Mouse (Mus musculus) mature B cell (primary cell): Measurements from ENCODE around the gene Tmem151a.

Source experiments
- in situ Hi-C: fragments of 300-500 bp; cut with MboI; formaldehyde crosslinking; loops from 2 replicates; pipeline ENCODE4 v1.14.3; 2019

Gene Tmem151a

DNA sequence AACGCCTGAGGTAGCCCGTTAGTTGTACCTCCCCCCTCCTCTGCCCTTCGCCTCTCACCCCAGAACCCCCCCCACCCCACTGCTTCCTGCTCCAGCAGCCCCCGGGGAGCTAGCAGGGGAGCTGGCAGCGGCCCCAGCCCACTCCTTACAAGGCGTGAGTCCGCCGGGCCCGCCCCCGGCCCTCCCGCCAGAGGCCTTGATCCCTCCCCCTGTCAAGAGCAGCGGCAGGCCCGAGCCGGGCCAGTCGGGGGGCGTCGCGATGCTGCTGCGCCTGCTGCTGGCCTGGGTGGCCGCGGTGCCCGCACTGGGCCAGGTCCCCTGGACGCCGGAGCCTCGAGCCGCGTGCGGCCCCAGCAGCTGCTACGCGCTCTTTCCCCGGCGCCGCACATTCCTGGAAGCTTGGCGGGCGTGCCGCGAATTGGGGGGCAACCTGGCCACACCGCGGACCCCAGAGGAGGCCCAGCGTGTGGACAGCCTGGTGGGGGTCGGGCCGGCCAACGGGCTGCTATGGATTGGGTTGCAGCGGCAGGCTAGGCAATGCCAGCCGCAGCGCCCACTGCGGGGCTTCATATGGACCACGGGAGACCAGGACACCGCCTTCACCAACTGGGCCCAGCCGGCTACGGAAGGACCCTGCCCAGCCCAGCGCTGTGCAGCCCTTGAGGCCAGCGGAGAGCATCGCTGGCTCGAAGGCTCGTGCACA is 17.3 kb downstream of the Tmem151a start, which contains the start of gene Cd248:
Cd248 (plus strand) TSS at position 212 of the 703 bp plus-strand sequence.
- in situ Hi-C loops: no loop called here

DNA sequence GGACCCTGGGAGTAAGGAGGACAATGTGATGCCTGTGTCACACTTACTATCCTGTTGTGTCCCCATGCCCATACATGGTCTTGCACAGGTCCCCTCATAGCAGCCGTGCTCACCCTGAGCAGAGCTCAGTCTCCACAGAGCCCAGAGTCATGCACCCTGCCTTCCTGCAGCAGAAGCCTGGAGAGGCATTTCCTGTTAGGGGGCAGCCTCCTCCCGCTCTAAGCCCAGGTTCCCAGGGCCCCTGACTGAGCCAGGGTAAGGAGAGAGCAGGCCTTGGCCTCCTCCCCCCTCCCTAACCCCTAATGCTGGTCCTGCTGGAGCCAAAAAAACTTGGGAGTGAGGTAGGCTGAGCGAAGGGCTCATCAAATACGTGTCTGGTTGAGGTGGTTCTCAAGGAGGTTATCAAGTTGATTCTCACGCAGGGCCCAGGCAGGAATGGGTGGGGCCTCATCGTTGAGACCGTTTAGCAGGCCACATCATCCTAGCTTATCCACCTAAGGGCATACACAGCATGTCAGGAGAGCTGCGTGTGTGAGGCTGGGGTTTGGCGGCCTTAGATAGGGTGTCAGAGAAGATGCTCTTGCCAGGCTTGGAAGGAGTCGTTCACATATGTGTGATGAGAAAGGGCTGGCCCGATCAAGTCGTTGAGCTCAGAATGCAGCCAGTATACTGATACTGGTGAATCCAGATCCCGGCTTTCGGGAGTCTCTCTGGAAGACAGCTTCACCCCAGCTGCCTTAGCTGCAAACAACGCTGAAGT is 18.1 kb downstream of the Tmem151a start:
- in situ Hi-C loops: no loop called here

DNA sequence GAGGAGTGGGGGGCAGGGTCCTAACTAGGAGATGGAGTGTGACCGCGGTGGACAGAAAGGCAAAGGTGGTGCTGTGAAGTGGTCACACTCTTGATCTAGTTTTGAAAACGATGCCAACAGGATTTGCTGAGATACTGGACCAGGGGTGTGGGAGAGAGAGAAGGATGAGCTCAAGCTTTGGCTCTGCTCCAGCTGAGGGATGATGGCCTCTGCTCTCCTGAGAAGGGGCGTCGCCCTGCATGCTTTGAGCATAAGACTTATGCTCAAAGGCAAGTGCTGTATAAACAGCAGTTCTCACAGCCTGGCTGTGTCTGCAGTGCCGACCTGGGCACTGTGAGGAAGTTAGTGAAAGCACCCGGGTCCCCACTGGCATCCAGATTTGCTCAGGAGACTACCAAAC is 20.2 kb downstream of the Tmem151a start:
- in situ Hi-C loops: no loop called here

GRCm38 (mm10) chr19:5062446-5062845 is 22.9 kb downstream of the Tmem151a start:
- in situ Hi-C loops: no loop called here

DNA sequence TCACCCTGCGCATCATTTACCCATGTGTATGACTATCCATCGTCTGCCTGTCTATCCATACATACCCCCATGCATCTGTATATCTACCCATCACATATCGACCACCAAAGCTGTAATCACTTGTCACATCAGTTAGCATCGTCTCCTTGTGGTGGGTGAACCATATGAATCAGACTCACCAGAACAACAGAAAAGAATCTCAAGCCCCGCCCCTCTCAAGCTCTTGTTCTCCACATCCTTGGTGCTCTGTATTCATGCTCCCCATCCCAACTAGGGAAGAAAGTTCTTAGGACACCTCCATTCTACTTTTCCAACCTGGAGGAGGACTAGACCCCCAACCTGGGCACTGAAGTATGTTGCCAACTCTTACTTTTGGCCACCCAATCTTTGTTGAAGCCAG is 23.3 kb downstream of the Tmem151a start:
- in situ Hi-C loops: no loop called here

- in situ Hi-C loops: no loop called here
These were observed 24.7 kb downstream of the Tmem151a start for GRCm38 (mm10) chr19:5060365-5061330.

DNA sequence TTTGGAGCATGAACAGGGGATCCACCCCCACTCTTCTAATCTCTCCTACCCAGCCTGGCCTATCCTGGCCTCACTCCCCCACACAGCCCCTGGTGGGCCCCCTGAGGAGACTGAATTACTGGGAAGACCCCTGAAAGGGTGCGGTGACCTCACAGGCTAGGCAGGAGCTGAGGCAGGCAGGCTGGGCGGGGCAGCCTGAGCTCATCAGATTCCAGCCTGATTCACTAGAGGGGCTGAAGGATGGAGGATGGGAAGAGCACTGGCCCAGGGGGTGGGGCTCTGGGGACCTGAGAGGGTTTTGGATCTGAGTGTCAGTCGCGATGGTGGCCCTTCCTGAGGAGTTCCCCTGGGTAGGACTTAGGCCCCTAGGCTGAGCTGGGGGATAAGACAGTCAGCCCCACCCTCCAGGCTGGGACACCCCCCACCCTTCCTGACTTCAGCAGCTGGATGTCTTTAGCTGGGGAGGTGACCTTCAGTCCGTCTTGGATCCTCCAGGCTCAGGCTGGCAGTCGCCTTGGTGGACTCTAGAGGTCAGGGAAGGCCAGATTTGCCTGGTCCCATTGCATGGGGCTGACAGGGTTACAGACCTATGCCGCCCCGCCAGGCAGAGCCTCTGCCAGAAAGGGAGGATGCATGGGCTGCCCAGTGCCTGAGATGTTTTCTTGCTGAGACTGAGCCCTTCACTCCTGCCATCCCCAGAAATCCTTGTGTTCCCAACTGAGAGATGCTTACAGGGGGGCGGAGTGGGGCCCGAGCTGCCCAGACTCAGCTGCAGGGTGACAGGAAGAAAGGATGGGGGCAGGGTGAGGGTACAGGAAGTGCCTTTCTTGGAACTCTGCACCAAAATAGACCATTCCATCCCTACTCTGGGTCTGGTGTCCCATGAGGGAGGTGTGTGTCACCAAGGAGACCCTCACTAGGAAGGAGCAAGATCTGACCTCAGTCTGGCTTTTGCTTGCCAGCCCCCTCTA is 26.2 kb downstream of the Tmem151a start:
- in situ Hi-C loops: no loop called here

DNA sequence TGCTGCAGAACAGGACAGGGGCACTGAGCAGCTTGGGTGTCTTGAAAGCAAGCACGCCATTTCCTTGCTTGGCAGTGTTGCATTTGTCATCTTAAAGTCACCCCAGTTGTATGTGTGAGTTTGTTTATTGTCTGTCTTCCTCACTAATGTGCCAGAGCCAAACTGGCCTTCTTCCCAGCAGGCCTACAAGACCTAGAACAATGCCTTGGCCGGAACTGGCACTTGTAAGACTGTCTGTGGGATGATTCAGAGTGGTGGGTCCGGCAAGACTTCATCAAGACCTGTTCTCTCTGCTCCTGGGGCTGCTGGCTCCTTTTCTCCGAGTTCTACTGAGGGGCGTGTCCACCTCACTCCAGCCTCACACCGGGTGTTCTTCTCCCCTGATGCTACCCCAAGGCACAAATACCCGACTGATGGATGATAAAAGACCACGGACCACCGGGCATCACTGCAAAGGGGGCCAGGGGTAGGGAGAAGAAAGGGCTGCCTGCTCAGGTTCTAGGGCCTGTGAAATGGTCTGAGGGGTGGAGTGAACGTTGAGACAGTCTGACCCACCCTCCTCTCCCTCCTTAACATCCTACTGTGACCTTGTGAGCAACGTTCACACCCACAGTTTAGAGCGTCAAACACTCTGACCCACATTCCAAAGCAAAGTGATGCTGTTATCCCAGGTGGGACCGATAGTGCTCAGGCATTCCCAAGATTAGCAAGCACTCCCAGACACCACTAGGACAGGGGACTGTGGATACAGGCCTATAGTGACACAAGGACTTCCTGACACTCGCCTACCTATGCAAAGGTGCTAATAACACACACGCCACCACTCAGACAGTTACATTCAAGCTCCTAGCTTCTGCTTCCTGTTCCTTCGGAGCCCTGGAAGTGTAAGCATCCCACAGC is 27.2 kb downstream of the Tmem151a start:
- in situ Hi-C loops: no loop called here

GRCm38 (mm10) chr19:5056251-5056650 is 29.1 kb downstream of the Tmem151a start:
- in situ Hi-C loops: no loop called here

GRCm38 (mm10) chr19:5053909-5054308 is 31.4 kb downstream of the Tmem151a start:
- in situ Hi-C loops: no loop called here

DNA sequence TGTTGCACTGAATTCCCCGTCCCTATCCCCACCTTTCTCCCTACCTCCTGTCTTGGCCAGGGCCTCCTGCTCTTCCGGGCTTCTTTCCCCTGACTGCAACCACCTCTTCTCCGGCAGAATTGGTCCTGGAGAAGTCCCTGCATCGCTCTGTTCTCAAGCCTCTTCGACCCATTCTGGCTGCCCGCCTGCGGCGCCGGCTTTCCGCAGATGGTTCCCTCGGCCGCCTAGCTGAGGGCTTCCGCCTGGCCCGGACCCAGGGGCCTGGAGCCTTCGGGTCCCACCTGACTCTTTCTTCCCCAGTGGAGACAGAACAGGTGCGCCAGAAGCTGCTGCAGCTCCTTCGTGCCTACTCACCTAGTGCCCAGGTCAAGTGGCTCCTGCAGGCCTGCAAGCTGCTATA is 32.5 kb downstream of the Tmem151a start:
- in situ Hi-C loops: no loop called here

- in situ Hi-C loops: no loop called here
These were observed 33.0 kb downstream of the Tmem151a start for GRCm38 (mm10) chr19:5052166-5052822.

DNA sequence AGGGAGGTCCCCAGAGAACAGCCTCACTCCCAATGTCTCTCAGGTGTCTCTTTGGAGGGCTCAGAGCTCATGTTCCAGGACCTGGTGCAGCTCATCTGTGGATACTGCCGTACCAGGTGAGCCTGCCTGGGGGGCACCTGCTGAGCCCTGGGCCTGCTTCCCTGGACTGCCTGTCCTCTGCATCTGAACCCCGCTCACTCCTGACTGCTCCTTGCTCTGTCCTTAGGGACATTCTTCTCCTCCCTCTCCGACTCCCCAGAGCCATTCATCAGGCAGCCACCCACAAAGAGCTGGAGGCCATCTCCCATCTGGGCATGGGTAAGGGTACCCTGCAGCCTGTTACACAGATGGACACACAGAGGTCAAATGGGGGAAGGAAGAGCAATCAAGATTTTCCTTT is 33.8 kb downstream of the Tmem151a start:
- in situ Hi-C loops: no loop called here

- in situ Hi-C loops: no loop called here
These were observed 34.3 kb downstream of the Tmem151a start for GRCm38 (mm10) chr19:5051031-5051430.

GRCm38 (mm10) chr19:5050047-5050905 is 35.1 kb downstream of the Tmem151a start, which contains the start of gene Rin1:
Gene Rin1 (plus strand): TSS chr19:5050481.
- in situ Hi-C loops: no loop called here

- in situ Hi-C loops: no loop called here
These were observed 36.0 kb downstream of the Tmem151a start for GRCm38 (mm10) chr19:5049325-5049724.

- in situ Hi-C loops: no loop called here
These were observed 36.9 kb downstream of the Tmem151a start for GRCm38 (mm10) chr19:5048138-5049056.
